Mouse (Mus musculus): ENCODE data around the gene Kdm4b. TPM values are rescaled to one million over a fixed set of nuclear protein-coding genes. Genes with fewer than 3 reads are reported as not detected.

The Kdm4b gene
- total RNA-seq, 2 experiments from 2014 or later = 5.9 to 8.5 TPM

DNA sequence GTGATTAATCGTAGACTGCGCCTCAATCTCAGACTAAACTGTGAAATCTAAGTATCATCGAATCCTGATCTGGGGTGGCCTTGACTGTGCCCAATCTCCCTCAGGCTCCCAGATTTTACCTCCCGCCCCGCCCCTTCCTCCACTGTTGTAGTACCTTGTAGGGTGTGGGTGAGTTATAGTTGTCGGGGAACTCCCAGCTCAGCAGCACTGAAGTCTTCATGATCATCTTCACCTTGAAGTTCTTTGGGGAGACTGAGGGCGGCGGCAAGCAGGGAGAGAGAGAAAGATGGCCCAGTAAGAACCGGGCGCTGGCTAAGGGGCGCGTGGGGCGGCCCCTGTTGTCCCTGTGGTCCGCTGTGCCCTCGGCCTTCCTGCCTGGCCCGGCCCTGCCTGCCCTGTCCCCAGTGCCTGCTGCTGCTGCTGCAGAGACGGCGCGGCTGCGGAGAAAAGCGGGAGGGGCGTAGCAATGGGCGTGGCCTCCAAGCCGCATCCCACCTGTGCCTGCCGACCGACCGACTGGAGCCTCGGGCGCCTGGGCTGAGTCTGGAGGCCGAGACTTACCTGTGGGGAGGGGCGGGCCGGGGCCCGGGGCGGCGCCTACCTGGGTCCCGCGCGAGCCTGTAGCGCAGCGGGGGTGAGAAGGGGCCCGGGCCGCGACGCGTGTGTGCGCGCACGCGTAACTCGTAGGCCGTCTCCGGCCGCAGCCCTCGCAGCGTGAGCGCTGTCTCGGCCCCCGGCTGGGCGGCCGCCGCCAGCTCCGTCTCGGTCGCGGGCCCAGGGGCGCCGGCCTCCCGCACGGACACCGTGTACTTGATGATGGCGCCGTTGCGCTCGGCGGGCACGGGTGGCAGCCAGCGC, 99.1 kb downstream of the Kdm4b start:
- peak; percentile 63 for ATAC-seq (replicated peaks; ENCODE audit: poor library complexity)

DNA sequence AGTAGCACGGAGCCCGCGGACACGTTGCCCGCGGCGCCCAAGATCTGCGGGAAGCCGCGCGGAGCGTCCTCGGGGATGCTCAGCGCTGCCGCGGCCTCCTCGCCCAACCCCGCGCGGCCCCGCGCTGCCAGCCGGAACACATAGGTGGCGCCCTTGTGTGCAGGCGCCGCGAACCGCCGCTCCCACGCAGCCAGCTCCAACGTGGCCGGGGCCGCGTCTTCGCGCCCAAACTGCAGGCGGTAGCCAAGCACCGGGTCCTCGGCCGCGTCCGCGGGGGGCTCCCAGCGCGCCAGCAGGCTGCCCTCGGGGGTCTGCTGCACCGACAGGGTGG, 99.7 kb downstream of the Kdm4b start:
- ATAC-seq (replicated peaks; ENCODE audit: poor library complexity) = peak; percentile 89

DNA sequence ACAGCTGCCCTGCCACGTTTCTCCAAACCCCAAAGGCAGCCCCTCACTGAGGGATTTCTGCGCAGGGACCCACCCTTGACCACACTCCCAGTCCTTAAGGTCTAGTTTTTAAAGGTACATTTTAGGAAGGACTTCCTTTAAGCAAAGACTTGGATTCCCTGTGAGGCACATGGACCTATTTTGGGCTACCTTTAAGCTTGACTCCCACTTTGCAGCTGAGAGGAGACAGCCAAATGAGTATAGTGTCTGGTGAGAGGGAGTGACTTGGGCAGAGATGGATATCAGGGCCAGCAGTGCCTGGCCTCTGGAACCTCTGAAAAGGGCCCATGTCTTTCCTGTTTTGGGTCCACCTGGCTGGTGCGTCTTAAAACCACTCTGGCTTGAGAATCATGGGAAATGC, 100.1 kb downstream of the Kdm4b start:
- ATAC-seq (replicated peaks; ENCODE audit: poor library complexity) = no peak

DNA sequence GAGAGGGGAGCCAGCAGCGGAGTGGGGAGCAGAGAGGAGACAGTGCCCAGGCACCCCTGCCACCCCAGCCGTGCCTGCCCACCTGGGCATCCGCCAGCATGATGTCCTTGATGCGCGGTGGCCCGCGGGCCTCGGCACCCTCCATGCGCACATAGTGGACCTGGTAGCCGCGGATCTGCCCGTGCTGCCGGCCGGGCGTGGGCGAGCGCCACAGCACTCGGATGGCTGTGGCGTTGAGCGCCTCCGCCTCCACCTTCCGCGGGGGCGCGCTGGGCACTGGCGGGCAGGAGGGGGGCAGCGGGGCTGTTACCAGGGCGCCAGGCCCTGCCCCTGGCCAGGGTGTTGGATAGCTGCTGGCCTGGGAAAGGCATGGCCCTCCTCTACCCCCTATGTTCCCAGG, 102.0 kb downstream of the Kdm4b start:
- no peak for ATAC-seq (replicated peaks; ENCODE audit: poor library complexity)

DNA sequence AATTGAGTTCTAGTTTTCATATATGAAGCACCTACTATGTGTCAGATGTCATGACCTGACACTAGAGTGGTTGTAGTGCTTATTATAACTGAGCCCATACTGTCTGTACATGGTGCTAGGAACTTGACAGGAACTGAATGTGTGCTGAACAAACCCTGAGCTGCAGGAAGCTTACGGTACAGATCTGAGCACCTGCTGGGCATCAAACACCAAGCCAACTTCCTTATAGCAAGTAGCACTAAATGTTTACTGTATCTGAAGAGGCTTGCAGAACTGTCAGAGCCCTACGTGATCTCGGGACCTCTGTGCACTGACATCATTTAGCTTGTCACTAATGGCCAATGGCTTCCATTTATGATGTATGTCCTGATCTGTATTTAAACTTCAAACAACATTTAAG, 105.7 kb downstream of the Kdm4b start:
- no peak for ATAC-seq (replicated peaks; ENCODE audit: poor library complexity)

DNA sequence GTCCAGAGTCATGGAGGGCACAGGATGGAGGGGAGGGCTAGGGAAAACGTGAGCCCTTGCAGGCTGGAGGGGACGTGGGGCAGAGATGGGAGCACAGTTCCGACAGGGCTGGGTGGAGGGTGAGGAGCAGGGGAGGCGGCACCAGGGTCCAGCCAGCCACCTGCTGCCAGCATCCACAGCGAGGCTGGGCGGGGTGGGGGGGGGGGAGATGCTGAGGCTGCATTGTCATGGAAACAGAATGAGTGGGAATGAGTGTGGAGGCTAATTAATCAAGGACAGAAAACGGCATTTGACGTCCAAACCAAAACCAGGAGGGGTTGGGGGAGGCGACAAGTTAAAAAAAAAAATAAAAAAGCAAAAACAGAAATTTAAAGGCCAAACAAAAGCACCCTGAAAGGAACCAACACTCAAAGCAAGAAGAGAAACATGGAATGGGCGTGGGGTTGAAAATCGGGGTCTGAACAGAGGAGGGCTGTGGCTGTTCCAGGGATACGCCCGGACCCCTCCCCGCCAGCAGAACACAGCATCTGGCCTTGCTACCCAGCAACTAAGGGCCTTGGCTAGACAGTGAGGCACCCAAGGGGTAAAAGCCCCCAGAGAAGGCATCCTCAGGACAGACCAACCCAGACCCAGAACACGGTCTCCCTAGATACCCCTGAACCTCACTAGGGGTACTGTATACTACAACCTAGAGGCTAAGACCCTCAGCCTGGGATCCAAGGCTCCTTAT, 114.0 kb downstream of the Kdm4b start:
- ATAC-seq (replicated peaks; ENCODE audit: poor library complexity) = no peak

DNA sequence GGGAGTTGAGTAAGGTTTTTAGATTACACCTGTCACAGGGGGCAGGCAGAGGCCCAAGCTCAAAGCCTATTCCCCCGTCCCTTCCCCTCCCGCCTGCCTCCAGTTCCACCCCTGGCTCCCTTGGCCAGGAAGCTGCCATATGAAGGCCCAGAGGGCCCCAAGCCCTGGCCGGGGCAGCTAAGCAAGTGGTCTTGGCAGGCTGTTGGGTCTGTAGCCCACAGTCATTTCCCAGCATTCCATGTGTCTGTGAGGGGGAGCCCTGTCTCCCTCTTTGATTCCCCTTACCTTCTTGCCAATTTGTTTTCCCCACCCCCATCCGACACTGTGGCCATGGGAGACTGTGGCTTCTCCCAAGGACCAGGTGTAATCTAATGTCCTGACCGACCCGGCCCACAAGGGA, 116.5 kb downstream of the Kdm4b start:
- ATAC-seq (replicated peaks; ENCODE audit: poor library complexity) = no peak

DNA sequence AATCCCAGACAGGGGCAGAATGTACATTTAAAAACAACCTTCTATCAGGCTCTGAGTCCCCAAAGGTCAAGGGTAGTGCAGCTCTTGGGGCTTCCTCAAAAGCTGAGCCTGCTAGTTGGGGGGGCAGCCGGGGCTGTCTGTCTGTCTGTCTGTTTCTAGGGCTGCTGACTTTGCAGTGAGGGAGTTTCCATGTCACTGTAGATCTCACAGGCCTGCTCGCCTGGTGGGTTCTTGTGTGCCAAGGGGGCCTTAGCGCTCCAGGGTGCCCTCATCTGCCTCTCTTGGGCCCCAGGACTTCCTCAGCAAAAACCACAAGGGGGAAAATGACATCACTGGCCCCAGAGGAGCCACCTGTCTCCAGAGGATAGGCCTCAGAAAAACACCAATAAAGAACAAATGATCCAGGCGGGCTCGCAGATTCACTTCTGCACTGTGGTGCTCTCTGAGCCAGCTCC, 117.5 kb downstream of the Kdm4b start:
- ATAC-seq (replicated peaks; ENCODE audit: poor library complexity) = peak; percentile 86

DNA sequence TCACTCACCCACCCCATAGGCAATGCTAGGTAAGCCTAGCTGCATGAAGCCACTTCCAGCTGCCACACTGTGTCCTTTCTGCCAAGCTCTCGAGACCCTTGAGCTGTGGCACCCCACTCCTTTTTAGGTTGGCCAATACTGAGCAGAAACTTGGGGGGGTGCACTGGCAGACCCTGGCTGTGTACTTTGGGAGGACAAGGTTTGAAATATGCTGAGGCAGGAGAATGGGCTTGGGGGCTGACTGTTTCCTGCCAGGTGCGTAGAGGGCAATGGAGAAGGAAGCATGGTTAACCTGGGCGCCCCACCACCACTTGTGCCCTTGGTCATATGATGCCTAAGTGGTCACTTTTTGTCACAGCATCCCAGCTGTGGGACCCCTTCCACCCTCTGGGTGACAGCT, 118.9 kb downstream of the Kdm4b start:
- ATAC-seq (replicated peaks; ENCODE audit: poor library complexity) = no peak

DNA sequence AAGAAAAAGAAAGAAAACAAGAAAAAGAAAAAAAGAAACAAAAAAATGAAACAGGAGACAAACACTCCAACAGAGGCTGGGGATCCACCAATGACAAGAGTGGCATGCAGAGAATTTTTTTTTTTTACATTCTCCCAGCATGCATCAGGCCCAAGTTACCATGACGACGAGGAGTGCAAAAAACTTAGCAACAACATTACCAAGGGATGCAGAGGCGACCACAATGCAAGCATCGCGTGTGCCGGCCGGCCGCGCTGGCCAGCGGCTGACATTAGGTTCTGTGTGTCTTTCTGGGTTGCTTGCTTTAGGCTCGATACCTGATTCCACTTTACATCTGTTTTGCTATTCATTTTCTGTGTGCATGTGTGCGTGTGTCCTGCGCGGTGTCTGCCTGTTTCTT, 119.5 kb downstream of the Kdm4b start:
- ATAC-seq (replicated peaks; ENCODE audit: poor library complexity) = no peak

DNA sequence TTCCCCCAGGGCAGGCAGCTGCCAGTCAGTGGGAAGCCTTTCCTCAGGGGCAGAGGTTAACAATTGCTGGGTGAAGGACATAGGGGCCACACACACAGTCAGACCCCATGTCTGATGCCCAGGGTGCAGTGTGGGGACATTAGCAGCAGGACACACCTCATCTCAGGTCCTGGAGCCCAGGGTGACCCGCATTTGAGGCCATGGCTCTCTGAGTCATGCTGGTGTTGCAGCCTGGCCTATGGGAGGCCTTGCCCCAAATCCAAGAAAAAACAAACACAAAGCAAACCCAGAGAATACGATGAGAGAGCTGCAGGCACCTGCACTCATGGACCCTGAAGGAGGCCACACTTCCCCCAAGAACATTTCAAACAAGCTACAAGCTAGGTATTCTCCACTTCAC, 121.9 kb downstream of the Kdm4b start:
- no peak for ATAC-seq (replicated peaks; ENCODE audit: poor library complexity)

Other genes with a start within 250 kb of the Kdm4b start
- 20.7 and 25.4 TPM in 2 replicates for gene Hdgfl2, start 246.4 kb upstream of the Kdm4b start, total RNA-seq (2015)
- 80.0 and 87.8 TPM in 2 replicates for gene Hdgfl2, start 246.4 kb upstream of the Kdm4b start, total RNA-seq (2017)
- not detected in 2 replicates for gene Plin4, start 216.3 kb upstream of the Kdm4b start, total RNA-seq (2015)
- not detected in 2 replicates for gene Plin4, start 216.3 kb upstream of the Kdm4b start, total RNA-seq (2017)
- gene Plin5, start 208.5 kb upstream of the Kdm4b start, total RNA-seq (2015) = 0.17 TPM in 1 of 2 replicates, not detected in the other
- gene Plin5, start 208.5 kb upstream of the Kdm4b start, total RNA-seq (2017) = 0.14 TPM in 1 of 2 replicates, not detected in the other
- gene Lrg1, start 204.1 kb upstream of the Kdm4b start, total RNA-seq (2015) = 1.6 and 3.6 TPM in 2 replicates
- 1.4 and 4.7 TPM in 2 replicates for gene Lrg1, start 204.1 kb upstream of the Kdm4b start, total RNA-seq (2017)
- 1.8 and 2.2 TPM in 2 replicates for gene Sema6b, start 185.7 kb upstream of the Kdm4b start, total RNA-seq (2015)
- 3.2 and 4.9 TPM in 2 replicates for gene Sema6b, start 185.7 kb upstream of the Kdm4b start, total RNA-seq (2017)
- gene Tnfaip8l1, start 163.6 kb upstream of the Kdm4b start, total RNA-seq (2015) = 1.5 and 2.2 TPM in 2 replicates
- gene Tnfaip8l1, start 163.6 kb upstream of the Kdm4b start, total RNA-seq (2017) = 0.91 and 2.8 TPM in 2 replicates
- gene Mydgf, start 142.1 kb upstream of the Kdm4b start, total RNA-seq (2015) = 55.1 and 56.1 TPM in 2 replicates
- 50.4 and 57.1 TPM in 2 replicates for gene Mydgf, start 142.1 kb upstream of the Kdm4b start, total RNA-seq (2017)
- 27.0 and 31.0 TPM in 2 replicates for gene Dpp9, start 107.2 kb upstream of the Kdm4b start, total RNA-seq (2015)
- 15.7 and 19.9 TPM in 2 replicates for gene Dpp9, start 107.2 kb upstream of the Kdm4b start, total RNA-seq (2017)
- 15.3 and 15.9 TPM in 2 replicates for gene Fem1a, start 69.3 kb upstream of the Kdm4b start, total RNA-seq (2015)
- 20.7 and 23.4 TPM in 2 replicates for gene Fem1a, start 69.3 kb upstream of the Kdm4b start, total RNA-seq (2017)
- 9.0 and 11.4 TPM in 2 replicates for gene Ticam1, start 49.3 kb upstream of the Kdm4b start, total RNA-seq (2015)
- gene Ticam1, start 49.3 kb upstream of the Kdm4b start, total RNA-seq (2017) = 3.0 and 4.1 TPM in 2 replicates
- gene Plin3, start 33.2 kb upstream of the Kdm4b start, total RNA-seq (2015) = 7.3 and 8.1 TPM in 2 replicates
- gene Plin3, start 33.2 kb upstream of the Kdm4b start, total RNA-seq (2017) = 28.1 TPM in 2 replicates
- gene Arrdc5, start 25.8 kb upstream of the Kdm4b start, total RNA-seq (2015) = not detected in 2 replicates
- not detected in 2 replicates for gene Arrdc5, start 25.8 kb upstream of the Kdm4b start, total RNA-seq (2017)
- gene Uhrf1, start 22.7 kb upstream of the Kdm4b start, total RNA-seq (2015) = 67.8 and 80.7 TPM in 2 replicates
- 151 and 160 TPM in 2 replicates for gene Uhrf1, start 22.7 kb upstream of the Kdm4b start, total RNA-seq (2017)
- gene Ptprs, start 150.4 kb downstream of the Kdm4b start, total RNA-seq (2015) = 35.9 and 39.7 TPM in 2 replicates
- 35.3 and 38.5 TPM in 2 replicates for gene Ptprs, start 150.4 kb downstream of the Kdm4b start, total RNA-seq (2017)
- not detected in 2 replicates for gene Znrf4, start 186.4 kb downstream of the Kdm4b start, total RNA-seq (2015)
- gene Znrf4, start 186.4 kb downstream of the Kdm4b start, total RNA-seq (2017) = not detected in 2 replicates
- 0.25 and 1.6 TPM in 2 replicates for gene Gm20219, start 228.3 kb downstream of the Kdm4b start, total RNA-seq (2015)
- 0.10 TPM in 1 of 2 replicates, not detected in the other for gene Gm20219, start 228.3 kb downstream of the Kdm4b start, total RNA-seq (2017)